Mouse (Mus musculus) myocyte (in vitro differentiated cells): ENCODE data around the gene Psapl1. TPM values are rescaled to one million over a fixed set of nuclear protein-coding genes. Genes with fewer than 3 reads are reported as not detected.
"Not testable (repeated sequence)": the region's sequence is repeated elsewhere in the genome, so short reads cannot be mapped to it uniquely, and the experiment has no call there.

Source experiments
- H3K27me3 ChIP-seq: one replicate; pipeline ENCODE4 v1.6.1; 2011; ENCODE audit not compliant: control insufficient read depth, insufficient read depth, insufficient read length
- H3K36me3 ChIP-seq: one replicate; pipeline ENCODE4 v1.6.1; 2011; ENCODE audit not compliant: control insufficient read depth, insufficient read depth
- H3K4me2 ChIP-seq: one replicate; pipeline ENCODE4 v1.6.1; 2011; ENCODE audit warnings: low read depth, control low read depth
- H3K4me3 ChIP-seq: one replicate; pipeline ENCODE4 v1.5.1; 2011; ENCODE audit warnings: mild to moderate bottlenecking, control low read depth, moderate library complexity
- H3K79me2 ChIP-seq: one replicate; pipeline ENCODE4 v1.6.1; 2011; ENCODE audit not compliant: control insufficient read depth, insufficient read depth
- H3ac ChIP-seq: one replicate; pipeline ENCODE4 v1.6.1; 2011; ENCODE audit not compliant: control insufficient read depth, insufficient read length
- CEBPB ChIP-seq: IDR thresholded peaks from 2 replicates; pipeline ENCODE4 v1.6.1; 2011; ENCODE audit warnings: mild to moderate bottlenecking, moderate library complexity; ENCODE audit not compliant: poor library complexity, insufficient read depth, severe bottlenecking
- E2F4 ChIP-seq: IDR thresholded peaks from one replicate; pipeline ENCODE4 v1.6.1; 2011; ENCODE audit warnings: mild to moderate bottlenecking, control low read depth, moderate library complexity; ENCODE audit not compliant: insufficient read depth
- MAX ChIP-seq: IDR thresholded peaks from one replicate; pipeline ENCODE4 v1.6.1; 2011; ENCODE audit warnings: low read depth, mild to moderate bottlenecking, control low read depth
- MYOD1 ChIP-seq, 3 experiments: IDR thresholded peaks; one replicate each; pipeline ENCODE4 v1.6.1; 2011; ENCODE audit warnings: control low read depth in 2 of 3, low read depth in 2 of 3, mild to moderate bottlenecking in 2 of 3, moderate library complexity in 1 of 3; ENCODE audit not compliant: insufficient read length in 2 of 3, control insufficient read depth in 1 of 3
- MYOG ChIP-seq, 3 experiments: IDR thresholded peaks; one replicate each; pipeline ENCODE4 v1.6.1; 2011; ENCODE audit warnings: control low read depth in 2 of 3, low read depth in 2 of 3, mild to moderate bottlenecking in 2 of 3; ENCODE audit not compliant: insufficient read length in 2 of 3, control insufficient read depth in 1 of 3, insufficient read depth in 1 of 3
- POLR2A ChIP-seq: IDR thresholded peaks from one replicate; pipeline ENCODE4 v1.6.1; 2011; ENCODE audit warnings: low read depth, mild to moderate bottlenecking, control low read depth, moderate library complexity; ENCODE audit not compliant: insufficient read length
- POLR2AphosphoS2 ChIP-seq: IDR thresholded peaks from one replicate; pipeline ENCODE4 v1.6.1; 2011; ENCODE audit warnings: low read depth, control low read depth; ENCODE audit not compliant: insufficient read length
- REST ChIP-seq: IDR thresholded peaks from one replicate; pipeline ENCODE4 v1.6.1; 2011; ENCODE audit warnings: mild to moderate bottlenecking, control low read depth, moderate library complexity; ENCODE audit not compliant: insufficient read depth, insufficient read length
- SRF ChIP-seq: IDR thresholded peaks from one replicate; pipeline ENCODE4 v1.6.1; 2011; ENCODE audit warnings: low read depth; ENCODE audit not compliant: control insufficient read depth, insufficient read length
- TCF12 ChIP-seq: IDR thresholded peaks from one replicate; pipeline ENCODE4 v1.6.1; 2011; ENCODE audit warnings: mild to moderate bottlenecking, control low read depth; ENCODE audit not compliant: poor library complexity, insufficient read depth, severe bottlenecking
- TCF3 ChIP-seq: IDR thresholded peaks from one replicate; pipeline ENCODE4 v1.6.1; 2011; ENCODE audit warnings: low read depth, control low read depth; ENCODE audit not compliant: insufficient read length
- USF1 ChIP-seq: IDR thresholded peaks from one replicate; pipeline ENCODE4 v1.6.1; 2011; ENCODE audit warnings: low read depth, mild to moderate bottlenecking, control low read depth, moderate library complexity
- polyA plus RNA-seq: library from polyadenylated mRNA; unstranded; fragments of >200 nt; fragmentation: generic; extraction: Trizol; gene quantifications from one replicate; pipeline ENCODE4 v1.2.1, GENCODE M21; 2012; ENCODE audit warnings: missing spikeins

The Psapl1 gene
- polyA plus RNA-seq, 1 experiment, result 0.05 TPM

DNA sequence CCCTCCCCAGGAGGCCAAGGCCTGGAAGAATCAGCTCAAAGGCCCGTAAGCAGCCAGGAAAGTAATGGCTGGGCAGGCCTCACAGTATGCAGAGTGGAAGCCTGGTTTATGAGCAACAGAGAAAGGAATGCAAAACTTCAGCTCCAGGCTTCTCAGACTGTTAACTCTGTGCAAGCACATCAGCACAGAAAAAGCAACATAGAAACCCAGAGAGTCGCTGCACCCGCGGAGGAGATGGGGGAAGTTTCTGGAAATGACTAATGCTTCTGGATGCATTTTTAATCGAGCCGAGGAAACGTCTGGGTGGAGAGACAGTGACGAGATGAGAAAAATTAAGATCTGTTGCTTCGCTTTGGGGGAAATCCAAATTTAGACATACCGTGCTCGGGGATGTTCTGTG, 22.5 kb downstream of the Psapl1 start:
- Histone ChIP-seq H3K36me3 (no peaks in the 10 kb centered on the region), H3K4me3 (no peak overlapping the region), H3K4me2 (no peak overlapping the region), H3K79me2 (no peaks in the 10 kb centered on the region), H3ac (no peak overlapping the region), H3K27me3 (no peaks in the 10 kb centered on the region)
- TF ChIP-seq MAX (no peak), SRF (no peak), MYOG (IDR thresholded peaks at IDR 0.05; ENCODE audit: control insufficient read depth in 1 of 3, insufficient read depth in 1 of 3, insufficient read length in 2 of 3, low read depth in 2 of 3) (no peak), POLR2AphosphoS2 (no peak), POLR2A (no peak), TCF12 (no peak), CEBPB (no peak), TCF3 (no peak), REST (no peak), USF1 (no peak)

DNA sequence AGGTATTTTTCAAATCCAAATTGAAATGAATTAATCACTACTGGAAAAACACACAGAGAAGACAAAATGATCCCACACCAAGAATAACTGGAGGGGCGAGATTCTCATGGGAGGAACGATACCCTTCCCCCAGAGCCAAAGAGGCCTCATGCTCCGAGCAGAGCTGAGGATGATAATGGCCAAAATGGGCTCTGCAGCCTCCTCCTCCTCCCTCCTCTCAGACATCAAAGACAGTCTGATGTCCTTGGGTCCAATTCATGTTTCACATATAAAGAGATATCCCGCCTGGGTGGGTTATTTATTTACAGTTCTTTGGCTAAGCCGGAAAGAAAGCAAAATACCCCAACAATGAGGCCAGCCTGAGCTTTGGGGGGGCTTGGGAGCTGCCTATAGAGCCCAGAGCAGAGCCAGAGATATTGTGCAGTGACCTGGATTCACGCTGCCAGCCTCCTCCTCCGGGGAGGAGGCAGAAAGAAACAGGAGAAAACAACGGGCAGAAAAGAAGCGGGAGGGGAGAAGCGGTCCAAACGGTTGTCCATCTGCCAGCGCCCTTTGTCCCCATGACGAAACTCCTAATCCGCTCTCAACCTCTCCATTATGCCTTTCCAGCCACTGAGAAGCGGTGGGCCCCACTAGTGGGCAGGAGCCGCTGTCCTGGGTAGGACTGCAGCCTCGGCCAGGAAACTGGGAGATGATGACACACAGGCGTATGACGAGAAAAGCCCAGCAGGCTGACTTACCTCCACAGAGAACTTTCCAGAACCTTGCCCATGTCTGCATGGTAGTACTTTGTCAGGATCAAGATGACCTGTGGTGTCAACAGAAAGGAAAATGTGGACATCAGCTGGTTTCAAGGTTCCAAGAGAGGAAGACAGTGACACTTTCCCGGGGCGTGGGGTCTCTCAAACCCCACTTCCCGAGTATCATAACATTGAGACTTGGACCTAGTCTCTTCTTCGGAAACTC, 24.9 kb downstream of the Psapl1 start:
- no peak overlapping the region for H3K4me2 ChIP-seq
- H3K36me3 ChIP-seq, result no peaks in the 10 kb centered on the region
- TF ChIP-seq E2F4, result no peak
- no peak for TF ChIP-seq MYOG (IDR thresholded peaks at IDR 0.05; ENCODE audit: control insufficient read depth in 1 of 3, insufficient read depth in 1 of 3, insufficient read length in 2 of 3, low read depth in 2 of 3)
- no peak for TF ChIP-seq REST
- no peak for TF ChIP-seq TCF3
- no peak for TF ChIP-seq TCF12
- no peak for TF ChIP-seq SRF
- no peak for TF ChIP-seq POLR2AphosphoS2
- no peak overlapping the region for H3ac ChIP-seq
- no peaks in the 10 kb centered on the region for H3K27me3 ChIP-seq
- H3K79me2 ChIP-seq, result peaks cover 11% of the 10 kb centered on the region
- H3K4me3 ChIP-seq, result no peak overlapping the region

DNA sequence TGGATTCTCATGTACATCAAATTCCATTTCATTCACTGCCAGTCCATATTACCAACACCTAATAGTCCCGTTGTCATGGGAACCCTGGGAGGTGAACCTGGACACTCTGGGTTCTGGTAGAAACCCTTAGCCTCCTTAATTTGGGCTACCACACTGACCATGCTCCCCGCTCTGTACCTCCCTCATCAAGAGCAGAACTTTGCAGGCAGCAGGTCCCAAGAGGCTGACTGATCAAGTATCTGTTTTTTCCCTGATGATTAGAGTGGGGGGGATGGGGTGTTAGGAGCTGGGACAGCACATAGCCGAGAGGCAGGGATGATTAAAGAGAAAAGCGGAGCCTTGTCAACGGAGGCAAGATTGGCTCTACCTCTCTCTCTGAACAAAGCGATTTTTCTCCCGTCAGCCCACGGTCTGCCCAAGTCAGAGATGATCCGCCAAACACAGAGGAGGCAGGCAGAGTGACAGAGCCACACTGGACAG, 26.5 kb downstream of the Psapl1 start:
- Histone ChIP-seq H3ac (no peak overlapping the region), H3K36me3 (no peaks in the 10 kb centered on the region), H3K27me3 (no peaks in the 10 kb centered on the region), H3K4me3 (no peak overlapping the region), H3K79me2 (peaks cover 11% of the 10 kb centered on the region), H3K4me2 (no peak overlapping the region)
- no peak for TF ChIP-seq MAX
- TF ChIP-seq TCF12, result no peak
- no peak for TF ChIP-seq MYOG (IDR thresholded peaks at IDR 0.05; ENCODE audit: control insufficient read depth in 1 of 3, insufficient read depth in 1 of 3, insufficient read length in 2 of 3, low read depth in 2 of 3)
- TF ChIP-seq E2F4, result no peak
- TF ChIP-seq REST, result no peak
- TF ChIP-seq SRF, result no peak
- no peak for TF ChIP-seq CEBPB
- no peak for TF ChIP-seq TCF3
- no peak for TF ChIP-seq POLR2AphosphoS2
- TF ChIP-seq USF1, result no peak
- TF ChIP-seq MYOD1 (IDR thresholded peaks at IDR 0.05; ENCODE audit: control insufficient read depth in 1 of 3, insufficient read length in 2 of 3, low read depth in 2 of 3), result no peak
- no peak for TF ChIP-seq POLR2A

DNA sequence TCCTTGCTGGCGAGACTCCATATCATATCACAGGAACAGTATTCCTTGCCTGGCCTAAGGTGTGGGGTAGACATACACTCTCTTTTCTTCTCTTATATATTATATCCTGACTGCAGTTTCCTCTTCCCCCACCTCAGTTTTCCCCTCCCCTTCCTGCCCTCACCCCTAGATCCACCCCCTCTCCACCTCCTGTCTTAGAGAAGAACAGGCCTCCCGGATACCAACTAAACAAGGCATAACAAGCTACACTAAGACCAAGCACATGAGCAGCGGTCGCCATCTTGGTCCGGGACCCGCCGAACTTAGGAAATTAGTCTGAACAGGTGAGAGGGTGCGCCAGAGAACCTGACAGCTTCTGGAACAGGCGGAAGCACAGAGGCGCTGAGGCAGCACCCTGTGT, 33.7 kb downstream of the Psapl1 start:
- H3K4me2 ChIP-seq, H3K36me3 ChIP-seq, H3K4me3 ChIP-seq, H3ac ChIP-seq, H3K27me3 ChIP-seq: not testable (repeated sequence)
- H3K79me2 ChIP-seq, result peaks cover 11% of the 10 kb centered on the region

- H3K79me2 ChIP-seq, result peaks cover 4% of the 10 kb centered on the region
- no peaks in the 10 kb centered on the region for H3K36me3 ChIP-seq
- H3K4me2 ChIP-seq, result no peak overlapping the region
- TF ChIP-seq MAX (no peak), TCF12 (no peak), MYOG (IDR thresholded peaks at IDR 0.05; ENCODE audit: control insufficient read depth in 1 of 3, insufficient read depth in 1 of 3, insufficient read length in 2 of 3, low read depth in 2 of 3) (no peak), MYOD1 (IDR thresholded peaks at IDR 0.05; ENCODE audit: control insufficient read depth in 1 of 3, insufficient read length in 2 of 3, low read depth in 2 of 3) (no peak), TCF3 (no peak), POLR2A (no peak)
- no peak overlapping the region for H3ac ChIP-seq
- H3K27me3 ChIP-seq, result no peaks in the 10 kb centered on the region
- H3K4me3 ChIP-seq, result no peak overlapping the region
These were observed 44.2 kb downstream of the Psapl1 start for GRCm38 (mm10) chr5:36248022-36248421.
